Mouse (Mus musculus) MEL (cell line): ENCODE data around the gene Prph.

Experiments used
- CTCF ChIP-seq, 3 experiments: IDR thresholded peaks in 2 of 3; conservative IDR thresholded peaks in 1 of 3; 2 replicates each; pipeline ENCODE4 v1.5.1; 2011 to 2012; ENCODE audit warnings: low read length in 3 of 3, low read depth in 2 of 3, mild to moderate bottlenecking in 2 of 3, improper control_type of control experiment in 1 of 3, inconsistent platforms in 1 of 3, mixed read lengths in 1 of 3, moderate library complexity in 1 of 3; ENCODE audit not compliant: control insufficient read depth in 1 of 3, insufficient read depth in 1 of 3, poor library complexity in 1 of 3, severe bottlenecking in 1 of 3
- SIN3A ChIP-seq: IDR thresholded peaks from 2 replicates; pipeline ENCODE4 v1.6.1; 2012; ENCODE audit warnings: low read length, improper control_type of control experiment, inconsistent platforms

DNA sequence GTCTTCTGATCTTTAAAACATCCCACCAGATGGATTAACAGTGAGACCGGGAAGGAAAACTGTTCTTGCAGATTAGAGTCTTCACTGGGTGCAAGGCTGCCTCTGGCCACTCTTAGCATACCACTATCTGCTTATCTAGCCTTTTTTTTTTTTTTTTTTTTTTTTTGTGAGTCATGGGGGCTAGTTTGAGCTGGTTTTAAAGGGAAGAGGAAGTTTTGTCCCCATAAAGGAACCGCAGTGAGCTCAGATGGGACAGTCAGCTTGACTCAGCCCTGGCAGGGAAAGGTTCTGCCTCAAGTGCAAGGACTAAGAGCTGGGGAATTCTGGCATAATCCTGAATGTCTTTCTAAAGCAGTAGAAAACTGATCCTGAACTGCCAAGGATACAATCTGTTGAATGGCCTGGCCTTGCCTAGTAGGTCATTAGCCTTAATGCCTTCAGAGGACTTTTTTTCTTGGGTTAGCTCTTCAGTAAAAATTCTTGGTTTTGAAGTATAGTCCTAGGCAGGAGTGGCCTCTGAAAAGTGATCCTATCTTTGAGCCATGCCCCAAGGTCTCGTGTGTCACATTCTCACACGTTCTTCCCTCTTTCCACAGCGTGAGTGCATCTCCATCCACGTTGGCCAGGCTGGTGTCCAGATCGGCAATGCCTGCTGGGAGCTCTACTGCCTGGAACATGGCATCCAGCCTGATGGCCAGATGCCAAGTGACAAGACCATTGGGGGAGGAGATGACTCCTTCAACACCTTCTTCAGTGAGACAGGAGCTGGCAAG, 21.3 kb upstream of the Prph start:
- TF ChIP-seq SIN3A (peak; percentile 99), CTCF (IDR thresholded peaks at IDR 0.05 in 2 of 3, conservative IDR thresholded peaks at IDR 0.05 in 1 of 3; ENCODE audit: control insufficient read depth in 1 of 3, insufficient read depth in 1 of 3, low read depth in 2 of 3, low read length in 3 of 3, poor library complexity in 1 of 3, severe bottlenecking in 1 of 3) (no peak)
